Mouse (Mus musculus) forebrain, embryonic 11.5 days (tissue): ENCODE data around the gene Gtf2ird2. TPM values are rescaled to one million over a fixed set of nuclear protein-coding genes. Genes with fewer than 3 reads are reported as not detected.

ENCODE experiments used
- ATAC-seq: fragments of 200-750 bp; cut with Nextera tagmentation; replicated peaks from 2 replicates; pipeline ENCODE4 v1.8.0; 2017; ENCODE audit warnings: moderate TSS enrichment; ENCODE audit not compliant: low FRiP score
- DNase-seq: peaks from one replicate; pipeline ENCODE4 v3.0.0-alpha.2; 2017; ENCODE audit warnings: low spot score
- H3K27ac ChIP-seq: fragments of 300-500 bp; sonication (generic); 2 replicates; pipeline ENCODE4 v1.5.1; 2014; ENCODE audit warnings: low read depth, low read length
- H3K27me3 ChIP-seq: fragments of 300-500 bp; sonication (generic); 2 replicates; pipeline ENCODE4 v1.6.1; 2014; ENCODE audit warnings: mild to moderate bottlenecking, low read length, mixed read lengths; ENCODE audit not compliant: control insufficient read depth, insufficient read depth
- H3K36me3 ChIP-seq: fragments of 300-500 bp; sonication (generic); 2 replicates; pipeline ENCODE4 v1.6.1; 2014; ENCODE audit warnings: mild to moderate bottlenecking, low read length, moderate library complexity, mixed read lengths; ENCODE audit not compliant: control insufficient read depth, insufficient read depth
- H3K4me1 ChIP-seq: fragments of 300-500 bp; sonication (generic); replicated peaks from 2 replicates; pipeline ENCODE4 v1.6.1; 2014; ENCODE audit warnings: low read length, mixed read lengths; ENCODE audit not compliant: control insufficient read depth, insufficient read depth
- H3K4me2 ChIP-seq: fragments of 300-500 bp; sonication (generic); 2 replicates; pipeline ENCODE4 v1.6.1; 2014; ENCODE audit warnings: low read depth, mild to moderate bottlenecking, low read length, moderate library complexity, mixed read lengths; ENCODE audit not compliant: severe bottlenecking
- H3K4me3 ChIP-seq: fragments of 300-500 bp; sonication (generic); 2 replicates; pipeline ENCODE4 v1.5.1; 2014; ENCODE audit warnings: low read depth, low read length
- H3K9ac ChIP-seq: fragments of 300-500 bp; sonication (generic); 2 replicates; pipeline ENCODE4 v1.6.1; 2014; ENCODE audit warnings: low read length
- H3K9me3 ChIP-seq: fragments of 300-500 bp; sonication (generic); 2 replicates; pipeline ENCODE4 v1.6.1; 2016; ENCODE audit warnings: low read length, mixed read lengths; ENCODE audit not compliant: control insufficient read depth
- WGBS: fragments of 180-500 bp; shearing (Covaris S2); extraction: QIAGEN DNeasy Blood & Tissue Kit; methylation state at CpG from one replicate; pipeline ENCODE4 v1.1.7; 2014; 5-methylcytosine and 5-hydroxymethylcytosine counted together
- polyA plus RNA-seq: library from polyadenylated mRNA; unstranded; fragments of >200 nt; fragmentation: Nextera tagmentation; extraction: Ambion mirVana; gene quantifications from 2 replicates; pipeline ENCODE4 v1.2.1, GENCODE M21; 2014

Gtf2ird2 gene
- polyA plus RNA-seq, 1 experiment from 2014 or later, result 9.8 TPM

GRCm38 (mm10) chr5:134148153-134148552, 35.7 kb upstream of the Gtf2ird2 start:
- Histone ChIP-seq H3K9ac (no peak overlapping the region), H3K27me3 (no peaks in the 10 kb centered on the region), H3K4me3 (no peak overlapping the region), H3K27ac (no peak overlapping the region), H3K4me2 (no peak overlapping the region), H3K36me3 (no peaks in the 10 kb centered on the region; the same call in 1 of the 2 replicates), H3K9me3 (no peaks in the 10 kb centered on the region), H3K4me1 (no peaks in the 10 kb centered on the region)
- ATAC-seq, result no peak
- DNase-seq, result no peak
- WGBS, result 88% methylated on average over 4 of the region's 4 CpGs

GRCm38 (mm10) chr5:134151895-134152294, 31.9 kb upstream of the Gtf2ird2 start:
- Histone ChIP-seq H3K4me3 (no peak overlapping the region), H3K9me3 (no peaks in the 10 kb centered on the region), H3K27ac (no peak overlapping the region), H3K27me3 (no peaks in the 10 kb centered on the region), H3K4me2 (no peak overlapping the region), H3K36me3 (peaks cover 3% of the 10 kb centered on the region; the same call in 1 of the 2 replicates), H3K9ac (no peak overlapping the region), H3K4me1 (no peaks in the 10 kb centered on the region)
- ATAC-seq (no peak), DNase-seq (no peak)
- 94% methylated on average over 11 of the region's 11 CpGs for WGBS

GRCm38 (mm10) chr5:134155916-134156466, 27.8 kb upstream of the Gtf2ird2 start:
- H3K4me3 ChIP-seq, result no peak overlapping the region
- peaks cover 6% of the 10 kb centered on the region; the same call in 1 of the 2 replicates for H3K36me3 ChIP-seq
- no peak overlapping the region for H3K9ac ChIP-seq
- H3K27me3 ChIP-seq, result no peaks in the 10 kb centered on the region
- H3K9me3 ChIP-seq, result no peaks in the 10 kb centered on the region
- WGBS, result 96% methylated on average over 7 of the region's 7 CpGs
- DNase-seq (no peak), ATAC-seq (no peak)
- no peaks in the 10 kb centered on the region for H3K4me1 ChIP-seq
- no peak overlapping the region for H3K4me2 ChIP-seq
- H3K27ac ChIP-seq, result no peak overlapping the region

GRCm38 (mm10) chr5:134164688-134165087, 19.1 kb upstream of the Gtf2ird2 start:
- Histone ChIP-seq H3K4me2 (no peak overlapping the region), H3K9me3 (no peaks in the 10 kb centered on the region), H3K36me3 (no peaks in the 10 kb centered on the region; the same call in 1 of the 2 replicates), H3K4me3 (no peak overlapping the region), H3K27me3 (no peaks in the 10 kb centered on the region), H3K4me1 (no peaks in the 10 kb centered on the region), H3K27ac (no peak overlapping the region), H3K9ac (no peak overlapping the region)
- 85% methylated on average over 5 of the region's 5 CpGs for WGBS
- DNase-seq (no peak), ATAC-seq (no peak)

GRCm38 (mm10) chr5:134166642-134167041, 17.2 kb upstream of the Gtf2ird2 start:
- Histone ChIP-seq H3K4me3 (no peak overlapping the region), H3K9ac (no peak overlapping the region), H3K4me1 (no peaks in the 10 kb centered on the region), H3K27me3 (no peaks in the 10 kb centered on the region), H3K9me3 (no peaks in the 10 kb centered on the region), H3K4me2 (no peak overlapping the region), H3K27ac (no peak overlapping the region), H3K36me3 (no peaks in the 10 kb centered on the region; the same call in 1 of the 2 replicates)
- no peak for ATAC-seq
- no peak for DNase-seq
- WGBS, result 93% methylated on average over 7 of the region's 7 CpGs

- Histone ChIP-seq H3K9me3 (no peaks in the 10 kb centered on the region), H3K9ac (no peak overlapping the region), H3K27me3 (no peaks in the 10 kb centered on the region), H3K4me3 (no peak overlapping the region), H3K36me3 (no peaks in the 10 kb centered on the region; the same call in 1 of the 2 replicates), H3K4me1 (no peaks in the 10 kb centered on the region), H3K27ac (no peak overlapping the region), H3K4me2 (no peak overlapping the region)
- WGBS, result 93% methylated on average over 9 of the region's 9 CpGs
- ATAC-seq (no peak), DNase-seq (no peak)
Measured at GRCm38 (mm10) chr5:134168033-134168432, 15.8 kb upstream of the Gtf2ird2 start.

- Histone ChIP-seq H3K4me2 (no peak overlapping the region), H3K36me3 (no peaks in the 10 kb centered on the region; the same call in 1 of the 2 replicates), H3K9me3 (no peaks in the 10 kb centered on the region), H3K27me3 (no peaks in the 10 kb centered on the region), H3K9ac (no peak overlapping the region), H3K4me3 (no peak overlapping the region), H3K4me1 (no peaks in the 10 kb centered on the region), H3K27ac (no peak overlapping the region)
- 93% methylated on average over 10 of the region's 10 CpGs for WGBS
- ATAC-seq (no peak), DNase-seq (no peak)
Measured at GRCm38 (mm10) chr5:134169231-134169630, 14.6 kb upstream of the Gtf2ird2 start.

GRCm38 (mm10) chr5:134170167-134170566, 13.7 kb upstream of the Gtf2ird2 start:
- Histone ChIP-seq H3K9ac (no peak overlapping the region), H3K36me3 (no peaks in the 10 kb centered on the region; the same call in 1 of the 2 replicates), H3K4me3 (no peak overlapping the region), H3K27ac (no peak overlapping the region), H3K9me3 (no peaks in the 10 kb centered on the region), H3K27me3 (no peaks in the 10 kb centered on the region), H3K4me1 (no peaks in the 10 kb centered on the region), H3K4me2 (no peak overlapping the region)
- ATAC-seq (no peak), DNase-seq (no peak)
- 94% methylated on average over 8 of the region's 8 CpGs for WGBS

GRCm38 (mm10) chr5:134173206-134173605, 10.6 kb upstream of the Gtf2ird2 start:
- Histone ChIP-seq H3K9ac (no peak overlapping the region), H3K4me2 (no peak overlapping the region), H3K27me3 (no peaks in the 10 kb centered on the region), H3K36me3 (no peaks in the 10 kb centered on the region; the same call in 1 of the 2 replicates), H3K4me1 (peaks cover 6% of the 10 kb centered on the region), H3K9me3 (no peaks in the 10 kb centered on the region), H3K4me3 (no peak overlapping the region), H3K27ac (no peak overlapping the region)
- DNase-seq (peak; percentile 68), ATAC-seq (no peak)
- WGBS, result 44% methylated on average over 4 of the region's 4 CpGs
